Mouse (Mus musculus) spleen, adult 2 months (tissue): Measurements from ENCODE around the gene Ppp3cb.
A peak's percentile ranks its signal among the peaks of the same experiment; 100 is the strongest.

Experiments used
- CTCF ChIP-seq: fragments of 200-500 bp; IDR thresholded peaks from 2 replicates; pipeline ENCODE4 v1.5.1; 2011; ENCODE audit warnings: mild to moderate bottlenecking, inconsistent platforms; ENCODE audit not compliant: insufficient read depth, insufficient read length, insufficient replicate concordance; ENCODE audit errors: extremely low read depth
- POLR2A ChIP-seq: fragments of 200-500 bp; IDR thresholded peaks from 2 replicates; pipeline ENCODE4 v1.6.1; 2011; ENCODE audit warnings: low read depth, low read length, inconsistent platforms

DNA sequence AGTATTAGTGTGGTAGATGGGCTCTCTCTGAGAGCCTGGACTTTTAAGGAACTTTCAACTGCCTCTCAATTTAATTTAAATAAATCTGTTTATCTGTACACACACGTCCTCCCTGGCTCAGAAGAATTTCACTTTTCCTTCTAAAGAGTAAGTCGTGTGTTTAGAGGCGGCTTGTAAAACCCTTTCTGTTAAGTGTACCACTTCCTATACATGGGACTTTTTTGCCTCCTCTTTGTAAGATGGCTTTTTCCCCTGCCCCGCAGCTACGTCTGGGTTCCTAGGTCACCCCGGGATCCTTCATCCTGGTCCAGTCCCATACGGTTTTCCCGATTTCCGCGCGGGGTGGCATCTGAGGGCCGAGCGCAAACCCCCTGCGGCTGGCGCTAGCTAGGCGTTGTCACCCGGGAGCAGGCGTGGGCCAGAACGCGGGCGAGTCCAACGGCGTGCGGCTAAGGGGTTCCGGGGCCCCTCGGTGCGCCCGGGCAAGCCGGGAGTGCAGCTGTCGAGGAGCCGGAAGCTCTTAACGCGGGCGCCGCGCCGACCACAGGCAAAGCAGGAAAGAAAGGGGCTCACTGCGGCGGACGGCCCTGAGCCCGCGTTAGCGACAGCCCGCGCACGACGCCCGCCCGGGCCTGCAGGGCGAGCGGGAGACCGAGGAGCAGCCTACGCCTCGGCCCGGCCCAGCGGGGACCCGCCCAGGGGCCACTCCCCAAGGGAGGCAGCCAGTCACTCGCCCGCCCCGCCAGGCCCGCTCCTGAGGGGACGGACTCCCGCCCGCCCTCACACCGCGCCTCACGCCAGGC is 643 bp downstream of the Ppp3cb start:
- TF ChIP-seq CTCF = no peak
- peak; percentile 77 for TF ChIP-seq POLR2A
